Mouse (Mus musculus): Measurements from ENCODE around the gene Cited4.

The Cited4 gene

GRCm38 (mm10) chr4:120666358-120667024, at the start of gene Cited4:
Gene Cited4, plus strand, starts transcription at chr4:120666572.
- no peaks in the 10 kb centered on the region for H3K27me3 ChIP-seq (ENCODE audit: control insufficient read depth, insufficient read depth, low read length, poor library complexity, severe bottlenecking)
- DNase-seq (ENCODE audit: low read depth, low spot score): peak; percentile 86
- H3K36me3 ChIP-seq (ENCODE audit: control insufficient read depth, insufficient read depth, low read length, poor library complexity, severe bottlenecking): no peaks in the 10 kb centered on the region

- H3K27me3 ChIP-seq (ENCODE audit: control insufficient read depth, insufficient read depth, low read length, poor library complexity, severe bottlenecking): no peaks in the 10 kb centered on the region
- no peaks in the 10 kb centered on the region for H3K36me3 ChIP-seq (ENCODE audit: control insufficient read depth, insufficient read depth, low read length, poor library complexity, severe bottlenecking)
- no peak for DNase-seq (ENCODE audit: low read depth, low spot score)
Observed at GRCm38 (mm10) chr4:120627728-120628127, 38.6 kb upstream of the Cited4 start.

- H3K36me3 ChIP-seq (ENCODE audit: control insufficient read depth, insufficient read depth, low read length, poor library complexity, severe bottlenecking): no peaks in the 10 kb centered on the region
- DNase-seq (ENCODE audit: low read depth, low spot score): no peak
- no peaks in the 10 kb centered on the region for H3K27me3 ChIP-seq (ENCODE audit: control insufficient read depth, insufficient read depth, low read length, poor library complexity, severe bottlenecking)
Observed at GRCm38 (mm10) chr4:120630218-120630931, 36.0 kb upstream of the Cited4 start.

DNA sequence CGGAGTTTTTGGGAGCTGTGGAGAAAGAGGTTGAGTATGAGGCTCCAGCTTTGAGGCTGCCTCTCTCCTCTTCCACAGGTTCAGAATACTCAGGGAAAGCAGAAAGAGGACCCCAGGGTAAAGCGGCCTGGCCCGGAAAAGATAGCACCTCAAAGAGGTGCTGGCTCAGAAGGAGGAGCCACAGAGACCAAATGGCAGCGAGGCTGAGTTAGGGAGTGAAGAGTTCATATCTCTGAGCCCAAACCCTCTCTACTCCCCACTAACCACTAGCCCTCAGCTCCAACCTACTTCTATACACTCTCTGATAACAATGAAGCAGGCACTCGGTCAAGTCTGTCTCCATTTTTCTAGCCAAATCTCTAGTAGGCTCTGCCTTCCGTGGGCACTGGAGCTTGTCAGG, 34.5 kb upstream of the Cited4 start:
- Histone ChIP-seq H3K36me3 (ENCODE audit: control insufficient read depth, insufficient read depth, low read length, poor library complexity, severe bottlenecking) (no peaks in the 10 kb centered on the region), H3K27me3 (ENCODE audit: control insufficient read depth, insufficient read depth, low read length, poor library complexity, severe bottlenecking) (no peaks in the 10 kb centered on the region)
- DNase-seq (ENCODE audit: low read depth, low spot score): no peak

GRCm38 (mm10) chr4:120635351-120635750, 31.0 kb upstream of the Cited4 start:
- H3K27me3 ChIP-seq (ENCODE audit: control insufficient read depth, insufficient read depth, low read length, poor library complexity, severe bottlenecking): no peaks in the 10 kb centered on the region
- no peaks in the 10 kb centered on the region for H3K36me3 ChIP-seq (ENCODE audit: control insufficient read depth, insufficient read depth, low read length, poor library complexity, severe bottlenecking)
- no peak for DNase-seq (ENCODE audit: low read depth, low spot score)

GRCm38 (mm10) chr4:120641946-120642345, 24.4 kb upstream of the Cited4 start:
- H3K36me3 ChIP-seq (ENCODE audit: control insufficient read depth, insufficient read depth, low read length, poor library complexity, severe bottlenecking): no peaks in the 10 kb centered on the region
- no peak for DNase-seq (ENCODE audit: low read depth, low spot score)
- H3K27me3 ChIP-seq (ENCODE audit: control insufficient read depth, insufficient read depth, low read length, poor library complexity, severe bottlenecking): no peaks in the 10 kb centered on the region

DNA sequence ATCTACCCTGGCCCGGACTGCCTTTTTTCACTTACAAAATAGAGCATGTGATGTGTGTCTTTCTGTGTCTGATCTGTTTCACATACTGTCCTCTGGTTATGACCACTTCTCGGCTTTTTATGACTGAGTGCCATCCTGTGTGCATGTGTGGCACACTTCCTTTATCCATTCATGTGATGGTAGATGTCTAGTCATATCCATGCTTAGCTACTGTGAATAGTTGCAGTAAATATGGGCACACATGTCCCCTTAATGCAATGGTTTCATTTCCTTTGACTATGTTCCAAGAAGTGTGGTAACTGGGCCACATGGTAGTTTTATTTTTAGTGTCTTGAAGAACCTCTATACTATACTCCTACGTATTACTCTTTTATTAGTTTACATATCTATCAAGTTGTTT, 22.5 kb upstream of the Cited4 start:
- H3K36me3 ChIP-seq (ENCODE audit: control insufficient read depth, insufficient read depth, low read length, poor library complexity, severe bottlenecking): no peaks in the 10 kb centered on the region
- DNase-seq (ENCODE audit: low read depth, low spot score): no peak
- no peaks in the 10 kb centered on the region for H3K27me3 ChIP-seq (ENCODE audit: control insufficient read depth, insufficient read depth, low read length, poor library complexity, severe bottlenecking)

DNA sequence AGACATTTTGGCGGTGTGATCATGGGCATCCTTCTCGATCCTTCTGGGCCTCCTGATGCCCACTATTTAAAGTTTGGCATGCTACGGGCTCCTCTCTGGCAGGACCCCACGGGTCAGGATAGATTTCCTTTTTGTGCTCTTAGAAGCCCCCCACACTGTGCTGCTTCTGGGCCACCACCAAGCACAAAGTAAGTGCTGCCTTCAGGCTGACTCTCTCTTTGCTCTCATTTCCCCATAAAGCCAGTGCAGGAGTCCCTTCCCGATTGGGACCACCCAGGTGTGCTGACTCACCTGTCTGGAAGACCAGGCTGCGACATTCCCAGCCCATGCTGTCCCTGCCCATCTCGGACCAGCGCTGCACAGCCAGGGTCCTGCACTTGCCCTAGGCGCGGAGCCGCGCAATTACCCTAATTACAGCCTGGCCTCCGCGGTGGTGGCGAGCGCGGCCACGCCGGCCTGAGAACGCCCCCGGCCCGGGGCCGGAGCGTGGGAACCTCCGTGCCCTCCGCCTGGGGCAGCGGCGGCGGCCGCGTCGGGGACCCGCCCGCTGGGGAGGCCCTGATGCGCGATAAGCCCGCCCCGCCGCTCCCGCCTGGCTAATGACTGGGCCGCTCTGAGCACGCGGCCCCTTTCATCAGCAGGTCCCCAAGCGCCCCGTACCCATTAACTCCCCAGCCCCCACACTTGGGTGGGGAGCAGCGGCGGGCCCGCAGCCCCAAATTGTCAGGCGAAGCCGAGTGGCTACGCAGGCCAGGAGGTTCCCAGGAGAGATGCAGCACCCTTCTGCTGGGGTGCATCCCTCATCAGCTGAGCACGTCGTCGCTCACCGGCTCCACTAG, 16.8 kb upstream of the Cited4 start:
- no peak for DNase-seq (ENCODE audit: low read depth, low spot score)
- H3K36me3 ChIP-seq (ENCODE audit: control insufficient read depth, insufficient read depth, low read length, poor library complexity, severe bottlenecking): no peaks in the 10 kb centered on the region
- no peaks in the 10 kb centered on the region; the same call in 1 of the 2 replicates for H3K27me3 ChIP-seq (ENCODE audit: control insufficient read depth, insufficient read depth, low read length, poor library complexity, severe bottlenecking)

DNA sequence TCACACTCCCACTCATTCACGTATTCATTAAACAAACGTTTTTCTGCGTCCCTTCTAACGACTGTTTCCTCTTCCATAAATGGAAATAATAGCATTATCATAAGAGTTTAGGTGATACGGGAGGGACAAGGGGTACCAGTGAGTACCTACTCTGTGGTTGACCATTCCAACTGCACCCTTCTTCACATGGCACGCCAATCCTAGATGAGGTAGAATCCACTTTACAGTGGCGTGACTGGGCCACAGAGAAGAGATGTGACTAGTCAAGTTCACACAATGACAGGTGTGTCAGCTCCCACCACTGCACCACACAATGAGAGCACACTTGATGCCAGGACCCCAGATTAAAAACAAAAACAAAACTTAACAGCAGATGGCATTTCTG, 16.2 kb upstream of the Cited4 start:
- Histone ChIP-seq H3K36me3 (ENCODE audit: control insufficient read depth, insufficient read depth, low read length, poor library complexity, severe bottlenecking) (no peaks in the 10 kb centered on the region), H3K27me3 (ENCODE audit: control insufficient read depth, insufficient read depth, low read length, poor library complexity, severe bottlenecking) (no peaks in the 10 kb centered on the region; the same call in 1 of the 2 replicates)
- no peak for DNase-seq (ENCODE audit: low read depth, low spot score)

DNA sequence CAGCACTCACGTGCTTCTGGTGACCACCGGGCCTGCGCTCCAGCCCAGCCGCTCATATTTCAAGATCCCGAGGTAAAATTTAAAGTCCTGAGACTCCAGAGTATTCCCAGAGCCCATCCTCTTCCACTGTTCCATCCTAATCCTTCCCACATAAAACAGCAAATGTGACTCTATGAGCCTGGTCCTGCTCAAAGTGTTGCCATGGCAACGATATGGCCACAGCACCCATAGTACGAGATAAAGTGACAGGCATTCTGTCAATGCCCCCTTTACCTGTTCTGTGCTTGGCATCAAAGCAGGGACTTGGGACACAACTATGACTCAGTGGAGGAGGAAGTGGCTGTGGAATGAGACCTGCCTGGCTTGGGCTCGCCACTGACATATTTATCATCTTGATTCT, 10.5 kb upstream of the Cited4 start:
- no peaks in the 10 kb centered on the region for H3K36me3 ChIP-seq (ENCODE audit: control insufficient read depth, insufficient read depth, low read length, poor library complexity, severe bottlenecking)
- no peaks in the 10 kb centered on the region; the same call in 1 of the 2 replicates for H3K27me3 ChIP-seq (ENCODE audit: control insufficient read depth, insufficient read depth, low read length, poor library complexity, severe bottlenecking)

DNA sequence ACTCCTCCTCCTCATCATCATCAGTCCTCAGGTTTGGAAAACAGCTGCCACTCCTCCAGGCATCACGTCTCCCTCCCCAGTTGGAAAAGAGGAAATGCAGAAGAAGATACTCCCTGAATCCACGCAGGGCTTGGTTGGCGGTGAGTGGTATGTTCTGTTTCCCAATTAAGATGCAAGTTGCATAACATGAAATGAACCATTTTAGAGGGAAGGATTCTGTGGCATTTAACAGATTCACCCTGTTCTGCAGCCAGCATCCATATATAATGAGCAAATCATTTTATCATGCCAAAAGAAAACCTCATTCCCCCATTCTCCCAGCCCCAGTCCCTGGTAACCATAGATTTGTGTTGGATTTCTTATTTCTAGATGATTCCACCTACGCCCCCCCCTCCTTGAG, 5.9 kb upstream of the Cited4 start:
- Histone ChIP-seq H3K36me3 (ENCODE audit: control insufficient read depth, insufficient read depth, low read length, poor library complexity, severe bottlenecking) (no peaks in the 10 kb centered on the region), H3K27me3 (ENCODE audit: control insufficient read depth, insufficient read depth, low read length, poor library complexity, severe bottlenecking) (no peaks in the 10 kb centered on the region)
- no peak for DNase-seq (ENCODE audit: low read depth, low spot score)

More for the DNA sequence above, 10.5 kb upstream of the Cited4 start:
- DNase-seq (ENCODE audit: low read depth, low spot score): no peak

GRCm38 (mm10) chr4:120664601-120665000, 1.8 kb upstream of the Cited4 start:
- no peak for DNase-seq (ENCODE audit: low read depth, low spot score)
- H3K36me3 ChIP-seq (ENCODE audit: control insufficient read depth, insufficient read depth, low read length, poor library complexity, severe bottlenecking): no peaks in the 10 kb centered on the region
- H3K27me3 ChIP-seq (ENCODE audit: control insufficient read depth, insufficient read depth, low read length, poor library complexity, severe bottlenecking): no peaks in the 10 kb centered on the region

DNA sequence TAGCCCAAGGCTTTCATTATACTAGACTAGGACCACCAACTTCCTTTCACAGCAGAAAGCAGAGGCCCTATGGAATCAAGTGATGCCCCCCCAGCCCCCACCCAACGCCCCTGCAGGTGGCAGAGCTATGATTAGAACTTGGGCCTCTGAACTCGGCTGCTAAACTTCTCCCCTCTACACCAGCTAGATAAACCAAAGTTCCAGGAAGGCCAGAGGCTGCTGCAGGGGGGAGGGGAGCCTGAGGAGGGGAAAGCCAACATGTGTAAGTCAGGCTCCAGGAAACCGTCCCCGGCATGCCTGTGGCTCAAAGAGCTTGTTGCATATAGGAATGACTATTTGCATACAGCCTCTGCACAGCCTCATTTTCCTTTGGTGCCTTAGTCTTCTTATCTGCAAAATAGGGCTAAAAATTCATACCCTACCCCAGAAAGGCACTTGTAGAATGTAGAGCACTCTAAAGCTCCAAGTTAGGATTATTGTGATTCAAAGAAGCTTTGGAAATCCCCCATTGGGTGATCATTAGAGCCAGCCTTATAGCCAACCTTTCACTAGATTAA, 1.1 kb upstream of the Cited4 start:
- DNase-seq (ENCODE audit: low read depth, low spot score): no peak
- Histone ChIP-seq H3K27me3 (ENCODE audit: control insufficient read depth, insufficient read depth, low read length, poor library complexity, severe bottlenecking) (no peaks in the 10 kb centered on the region), H3K36me3 (ENCODE audit: control insufficient read depth, insufficient read depth, low read length, poor library complexity, severe bottlenecking) (no peaks in the 10 kb centered on the region)

GRCm38 (mm10) chr4:120665782-120666181, 590 bp upstream of the Cited4 start:
- DNase-seq (ENCODE audit: low read depth, low spot score): no peak

More at GRCm38 (mm10) chr4:120665782-120666181, 590 bp upstream of the Cited4 start:
- H3K27me3 ChIP-seq (ENCODE audit: control insufficient read depth, insufficient read depth, low read length, poor library complexity, severe bottlenecking): no peaks in the 10 kb centered on the region
- no peaks in the 10 kb centered on the region for H3K36me3 ChIP-seq (ENCODE audit: control insufficient read depth, insufficient read depth, low read length, poor library complexity, severe bottlenecking)

All from splenic B cell, adult 2 months (primary cell).